Mouse (Mus musculus) liver, postnatal 0 days (tissue): ENCODE measurements around the gene Map1a.

Experiments
- CTCF ChIP-seq: sonication (generic); IDR thresholded peaks from 2 replicates; pipeline ENCODE4 v1.5.1; 2016; ENCODE audit warnings: antibody characterized with exemption, low read depth
- EP300 ChIP-seq: IDR thresholded peaks from 2 replicates; pipeline ENCODE4 v1.6.1; 2016; ENCODE audit warnings: antibody characterized with exemption, low read depth, mild to moderate bottlenecking

GRCm38 (mm10) chr2:121329492-121329891 is 40.1 kb downstream of the Map1a start:
- no peak for TF ChIP-seq CTCF
- TF ChIP-seq EP300: no peak
